Mouse (Mus musculus) frontal cortex, adult (tissue): Measurements from ENCODE around the gene Gm9573.

Experiments
- ATAC-seq: cut with Nextera tagmentation; 2 replicates; pipeline ENCODE4 v1.9.2; 2017; ENCODE audit warnings: mild to moderate bottlenecking, moderate library complexity, mixed read lengths; ENCODE audit not compliant: low TSS enrichment

Gene Gm9573

DNA sequence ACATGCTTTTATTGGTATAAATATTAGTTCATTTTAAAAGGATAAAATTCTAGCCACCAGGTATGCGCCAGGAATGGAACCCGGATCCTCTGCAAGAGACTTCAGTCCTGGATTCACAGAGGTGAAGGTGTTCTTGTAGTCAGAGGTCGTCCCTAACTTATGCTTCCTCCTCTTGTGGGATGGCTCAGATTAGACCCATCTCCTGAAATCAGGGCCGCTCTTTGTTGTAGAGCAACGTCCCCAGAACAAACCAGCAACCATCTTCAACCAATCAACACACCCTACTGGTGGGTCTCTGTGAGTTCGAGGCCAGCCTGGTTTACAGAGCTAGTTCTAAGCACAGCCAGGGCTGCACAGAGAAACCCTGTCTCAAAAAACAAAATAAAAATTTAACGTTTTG, 32.0 kb downstream of the Gm9573 start:
- no peak for ATAC-seq

DNA sequence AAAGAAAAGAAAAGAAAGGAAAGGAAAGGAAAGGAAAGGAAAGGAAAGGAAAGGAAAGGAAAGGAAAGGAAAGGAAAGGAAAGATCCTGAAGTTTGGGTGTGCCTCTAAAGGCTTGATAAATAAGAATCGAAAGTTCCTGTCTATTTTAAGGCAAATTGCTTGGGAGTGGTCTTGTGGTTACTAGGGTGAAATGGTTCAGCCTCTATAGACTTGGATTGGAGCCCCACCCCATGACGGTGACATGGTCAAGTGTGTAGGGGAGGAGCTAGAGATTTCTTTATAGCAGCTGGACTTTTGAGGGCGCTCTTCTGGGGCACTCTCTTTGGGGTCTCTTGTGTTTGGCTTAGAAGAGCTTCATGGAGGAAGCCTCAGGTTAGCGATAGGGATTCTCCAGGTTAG, 32.7 kb downstream of the Gm9573 start:
- no peak for ATAC-seq

DNA sequence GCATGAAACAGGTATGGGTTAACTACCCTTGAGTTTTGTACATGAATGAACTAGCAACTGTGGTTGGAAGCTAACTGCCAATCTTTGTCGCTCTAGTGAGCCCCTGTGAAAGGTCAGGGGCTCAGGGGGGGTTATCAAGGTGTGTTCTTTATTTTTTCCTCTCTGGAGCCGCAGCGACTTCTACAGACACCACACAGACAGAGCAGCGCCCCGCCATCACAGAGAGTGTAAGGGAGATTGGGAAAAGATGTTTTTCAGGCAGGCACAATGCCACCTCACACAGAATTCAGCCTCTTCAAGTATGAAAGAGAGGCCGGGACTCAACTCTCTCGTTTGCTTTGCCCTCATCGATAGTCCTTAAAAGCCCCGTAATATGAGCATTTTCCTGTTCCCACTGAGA, 34.3 kb downstream of the Gm9573 start:
- no peak for ATAC-seq

DNA sequence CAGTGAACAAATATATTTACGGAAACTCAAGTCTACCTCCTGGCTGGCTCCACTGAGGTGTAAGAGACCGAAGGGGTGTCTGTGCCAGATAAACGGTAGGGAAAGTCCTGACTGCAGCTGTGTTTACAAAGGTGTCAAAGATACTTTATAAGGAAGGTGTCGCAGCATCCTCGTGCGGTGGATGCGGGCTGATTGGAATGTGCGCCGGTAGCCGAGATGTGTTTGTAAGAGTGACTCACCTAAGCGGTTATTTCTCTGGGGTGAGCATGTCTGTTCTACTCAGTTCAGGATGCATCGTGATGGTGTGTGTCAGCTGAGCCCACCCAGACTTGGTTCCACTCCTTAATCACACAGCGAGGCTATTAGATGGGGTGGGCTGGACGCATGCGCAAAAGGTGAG, 34.7 kb downstream of the Gm9573 start:
- ATAC-seq = no peak

DNA sequence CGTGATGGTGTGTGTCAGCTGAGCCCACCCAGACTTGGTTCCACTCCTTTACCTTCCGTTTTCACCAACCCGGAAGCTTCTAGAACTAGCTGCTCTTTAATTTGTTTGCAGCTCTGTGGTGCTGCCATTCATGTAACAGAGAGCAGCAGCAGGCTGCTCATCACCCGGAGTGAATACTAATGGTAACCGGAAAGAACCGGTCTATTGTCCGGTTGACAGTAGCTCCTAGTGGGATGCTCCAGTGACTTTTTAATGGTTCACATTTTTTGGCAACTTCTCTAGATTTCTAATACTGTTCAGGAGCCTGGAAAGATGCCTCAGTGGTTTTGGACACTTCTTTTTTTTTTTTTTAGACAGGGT, 35.2 kb downstream of the Gm9573 start:
- peak; percentile 27; the same call in 1 of the 2 replicates for ATAC-seq

DNA sequence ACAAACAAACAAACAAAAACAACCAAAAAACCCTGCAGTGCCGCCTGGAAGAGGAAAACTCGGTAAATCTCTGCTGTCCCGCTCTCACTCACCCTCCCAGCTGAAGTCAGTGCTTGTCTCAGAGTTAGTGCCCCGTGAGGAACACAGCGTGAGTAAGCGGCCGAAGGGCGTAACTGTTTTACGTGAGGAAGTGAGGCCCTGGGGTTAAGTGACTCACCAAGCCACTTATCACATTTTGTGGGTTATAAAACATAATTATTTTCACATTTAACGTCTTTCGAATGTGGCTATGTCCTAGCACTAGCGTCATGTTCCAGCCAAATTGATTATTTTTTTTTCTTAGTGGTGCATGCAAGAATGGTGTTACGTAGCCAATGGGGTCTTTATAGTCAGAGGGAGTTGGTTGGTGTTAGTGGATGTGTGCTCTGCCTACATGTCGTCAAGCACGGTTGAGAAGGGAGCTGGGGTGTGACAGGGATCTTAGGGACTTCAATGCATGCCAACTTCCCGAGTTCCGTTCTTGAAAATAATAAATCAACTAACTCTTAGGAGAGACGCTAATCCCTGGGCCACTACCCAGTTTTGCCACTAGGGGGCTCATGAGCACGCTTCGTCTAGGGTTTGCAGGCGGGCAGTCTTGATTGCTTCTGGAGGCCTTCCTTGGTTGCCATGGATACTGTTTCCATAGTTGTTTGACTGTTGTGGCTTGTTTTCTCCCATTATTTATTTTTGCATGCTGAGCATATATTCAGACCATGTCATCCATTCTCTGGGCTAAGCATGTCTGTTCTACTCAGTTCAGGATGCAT, 35.8 kb downstream of the Gm9573 start:
- peak; percentile 88 for ATAC-seq

DNA sequence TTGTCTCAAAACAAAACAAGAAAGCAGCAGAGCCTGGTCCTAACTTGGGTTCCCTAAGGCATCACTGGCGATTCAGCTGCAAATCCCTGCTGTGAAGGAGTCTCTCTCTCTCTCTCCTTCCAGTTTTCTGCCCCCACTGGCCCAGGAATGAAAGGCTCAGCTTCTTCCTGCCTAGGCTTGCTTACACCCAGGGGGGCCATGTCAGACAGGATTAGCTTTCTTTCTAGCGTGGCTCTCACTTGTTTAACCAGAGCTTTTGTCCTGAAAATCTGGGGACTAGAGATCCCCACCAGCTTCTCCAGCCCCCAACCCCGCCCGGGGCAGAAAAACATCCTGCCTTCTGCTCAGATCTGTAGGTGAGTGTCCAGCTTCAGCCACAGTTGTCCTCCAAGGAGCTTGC, 38.0 kb downstream of the Gm9573 start:
- no peak for ATAC-seq

DNA sequence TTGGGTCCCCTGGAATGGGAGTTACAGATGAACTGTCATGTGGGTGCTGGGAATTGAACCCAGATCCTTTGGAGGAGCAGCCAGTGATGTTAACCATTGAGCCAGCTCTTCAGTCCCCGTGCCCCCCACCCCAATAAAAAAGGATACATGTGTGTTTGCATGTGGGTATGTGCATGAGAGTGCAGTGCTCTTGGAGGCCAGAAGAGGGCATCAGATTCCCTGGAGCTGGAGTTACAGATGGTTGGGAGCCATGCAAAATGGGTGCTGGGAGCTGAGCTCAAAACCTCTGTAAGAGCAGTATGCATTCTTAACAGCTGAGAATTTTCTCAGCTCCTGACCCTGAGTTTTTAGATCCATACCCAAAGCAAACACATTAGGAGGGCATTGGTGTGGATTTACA, 39.1 kb downstream of the Gm9573 start:
- ATAC-seq = no peak

DNA sequence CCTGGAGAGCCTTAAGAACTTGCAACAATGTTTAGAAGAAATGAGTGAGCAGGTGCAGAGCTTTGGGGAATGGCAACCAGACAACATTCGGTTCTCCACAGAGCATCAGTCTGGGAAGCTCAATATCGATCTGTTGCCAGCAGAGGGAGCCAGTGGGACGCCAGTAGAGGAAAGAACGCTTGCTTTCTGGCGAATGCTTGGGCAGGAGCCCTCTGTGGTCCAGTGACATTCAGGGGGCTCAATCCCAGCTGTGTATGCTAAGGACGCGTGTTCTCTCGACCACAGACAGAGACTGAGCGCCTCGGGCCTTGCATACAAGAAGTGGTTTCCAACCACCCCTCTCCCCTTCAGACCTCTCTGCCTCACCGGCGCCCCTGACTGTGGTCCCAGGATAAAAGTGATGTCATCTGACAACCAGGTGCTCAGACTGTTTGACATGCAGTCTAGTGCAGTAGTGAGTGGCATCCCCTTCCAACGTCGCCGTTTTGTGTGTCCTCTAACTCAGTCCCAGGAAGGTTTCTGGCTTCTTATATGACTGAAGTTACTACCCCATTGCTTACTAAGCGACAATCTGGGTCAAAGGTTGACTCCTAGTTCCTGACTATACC, 42.0 kb downstream of the Gm9573 start:
- ATAC-seq = peak; percentile 90

DNA sequence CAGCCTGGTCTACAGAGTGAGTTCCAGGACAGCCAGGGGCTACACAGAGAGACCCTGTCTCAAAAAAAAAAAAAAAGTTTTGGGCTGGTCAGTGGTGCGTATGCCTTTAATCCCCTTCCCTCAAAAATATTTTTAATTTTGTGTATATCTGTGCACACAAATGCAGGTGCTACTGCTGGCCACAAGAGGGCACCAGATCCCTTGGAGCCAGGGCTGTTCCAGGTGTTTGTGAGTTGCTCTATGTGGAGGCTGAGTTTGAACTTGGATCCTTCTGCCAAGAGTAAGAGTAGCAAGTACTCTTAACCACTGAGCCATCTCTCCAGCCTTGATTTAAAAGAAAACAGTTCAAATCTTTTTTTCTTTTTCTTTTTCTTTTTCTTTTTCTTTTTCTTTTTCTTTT, 43.5 kb downstream of the Gm9573 start:
- ATAC-seq = no peak

DNA sequence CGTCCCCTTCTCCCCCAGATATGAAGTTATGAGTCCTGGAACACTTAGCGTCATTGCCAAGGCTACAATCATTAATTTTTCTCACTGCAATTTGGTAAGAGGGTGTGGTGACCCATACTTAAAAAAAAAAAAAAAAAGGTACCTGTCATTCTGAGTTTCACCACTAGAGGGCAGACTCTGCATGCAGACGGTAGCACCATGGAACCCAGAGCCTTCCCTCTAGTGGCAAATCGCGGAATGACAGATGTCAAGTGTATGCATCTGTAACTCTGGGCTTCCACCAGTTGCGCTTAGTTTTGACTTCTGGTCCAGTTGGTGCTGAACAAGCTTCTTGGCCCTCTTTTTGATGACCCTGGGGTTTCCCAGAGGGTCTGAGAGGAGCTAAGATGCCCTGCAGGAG, 48.2 kb downstream of the Gm9573 start:
- ATAC-seq = peak; percentile 59; the same call in 1 of the 2 replicates

DNA sequence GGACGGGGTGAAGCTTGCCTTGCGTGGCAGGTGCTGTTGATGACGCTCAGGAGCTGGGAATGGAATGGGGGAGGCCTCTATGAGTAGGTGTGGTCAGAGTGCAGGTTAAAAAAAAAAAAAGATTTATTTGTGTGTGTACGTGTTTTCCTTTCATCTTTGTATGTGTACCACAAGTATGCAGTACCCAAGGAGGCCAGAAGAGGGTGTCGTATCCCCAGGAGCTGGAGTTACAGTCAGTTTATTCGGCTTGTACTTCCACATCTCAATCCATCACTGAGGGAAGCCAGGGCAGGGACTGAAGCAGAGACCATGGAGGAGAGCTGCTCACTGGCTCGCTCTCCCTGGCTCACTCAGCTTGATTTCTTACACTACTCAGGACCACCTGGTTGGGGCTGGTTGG, 55.0 kb downstream of the Gm9573 start:
- ATAC-seq = no peak

DNA sequence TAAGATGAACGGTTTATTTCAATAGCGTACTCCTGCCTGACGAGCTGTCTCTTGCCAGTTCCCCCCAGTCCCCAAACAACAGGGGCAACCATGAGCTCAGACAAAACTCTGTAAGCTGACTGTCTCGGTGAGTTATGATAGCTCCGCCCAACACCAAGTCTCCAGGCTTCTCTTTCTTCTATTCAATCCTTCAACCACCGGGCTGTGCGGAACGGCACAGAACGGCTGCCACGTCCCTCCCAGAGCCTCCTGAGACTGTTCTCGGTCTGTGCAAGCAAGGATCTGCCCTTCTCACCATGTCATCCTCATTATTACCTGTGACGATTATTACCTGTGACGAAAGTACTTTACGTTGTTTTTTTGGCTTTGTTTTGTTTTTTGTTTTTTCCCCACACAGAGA, 55.6 kb downstream of the Gm9573 start:
- ATAC-seq = no peak

DNA sequence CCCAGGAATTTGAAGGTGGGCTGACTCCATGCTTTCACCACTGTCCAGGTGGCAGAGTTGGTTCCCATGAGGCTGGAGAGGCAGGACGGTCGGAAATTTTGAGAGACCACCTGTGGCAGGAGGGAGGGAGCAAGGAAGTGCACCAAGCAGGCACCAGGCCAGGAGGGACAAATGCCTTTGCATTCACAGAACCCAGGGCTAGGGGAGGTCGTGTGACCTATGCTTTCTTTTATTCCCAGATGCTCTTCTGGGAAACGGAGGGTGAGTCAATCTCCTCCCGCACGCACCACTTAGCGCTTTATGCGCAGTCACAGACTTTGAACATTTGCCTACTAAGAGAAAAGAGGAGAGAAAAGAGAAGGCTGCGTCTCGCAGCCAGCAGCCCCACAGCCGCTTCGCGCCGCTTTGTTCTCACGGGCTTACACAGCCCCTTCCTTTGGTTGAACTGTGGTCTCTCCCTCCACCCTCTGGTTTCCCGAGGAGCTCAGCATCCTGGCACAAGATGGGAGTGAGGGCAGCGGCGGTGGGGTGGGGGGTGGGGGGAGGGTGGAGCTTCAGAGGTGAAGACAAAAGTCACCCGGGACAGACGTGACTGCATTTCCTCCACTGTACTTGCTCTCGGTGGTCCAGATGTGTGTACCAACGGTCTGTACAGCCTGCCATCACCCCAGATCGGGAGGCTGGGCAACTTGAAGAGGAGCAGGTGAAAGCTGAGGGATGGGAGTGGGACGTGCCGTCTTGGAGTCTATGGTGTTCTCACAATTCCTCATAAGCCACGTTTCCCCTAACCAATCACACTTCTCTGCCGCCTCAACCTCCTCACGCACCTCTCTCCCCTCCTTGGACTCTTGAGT, 57.1 kb downstream of the Gm9573 start:
- no peak for ATAC-seq
